Mouse (Mus musculus) ES-E14 (cell line): ENCODE results near the gene Ica1. TPM values are rescaled to one million over a fixed set of nuclear protein-coding genes. Genes with fewer than 3 reads are reported as not detected.

Experiments
- DNase-seq: peaks from one replicate; pipeline ENCODE4 v3.0.0-alpha.2; 2013; ENCODE audit warnings: low read depth, low spot score
- H3K27ac ChIP-seq: 2 replicates; pipeline ENCODE4 v1.5.1; 2012; ENCODE audit warnings: low read depth, mild to moderate bottlenecking, low read length, moderate library complexity, mixed read lengths; ENCODE audit not compliant: poor library complexity, insufficient read depth, severe bottlenecking
- H3K36me3 ChIP-seq: 2 replicates; pipeline ENCODE4 v1.6.1; 2012; ENCODE audit warnings: mild to moderate bottlenecking, low read length, moderate library complexity, mixed read lengths; ENCODE audit not compliant: control insufficient read depth, poor library complexity, insufficient read depth, severe bottlenecking
- H3K4me1 ChIP-seq, 2 experiments: fragments of 150-350 bp in 1 of 2; sonication (generic) in 1 of 2; 2 replicates each; pipeline ENCODE4 v1.6.1; 2012; ENCODE audit warnings: low read length in 2 of 2, mild to moderate bottlenecking in 1 of 2, mixed read lengths in 1 of 2; ENCODE audit not compliant: control insufficient read depth in 2 of 2, insufficient read depth in 2 of 2, poor library complexity in 1 of 2
- H3K4me3 ChIP-seq, 2 experiments: fragments of 150-350 bp in 1 of 2; sonication (generic) in 1 of 2; 2 replicates each; pipeline ENCODE4 v1.5.1; 2012; ENCODE audit warnings: low read length in 2 of 2, low read depth in 1 of 2, mild to moderate bottlenecking in 1 of 2, mixed read lengths in 1 of 2; ENCODE audit not compliant: insufficient read depth in 1 of 2, poor library complexity in 1 of 2, severe bottlenecking in 1 of 2
- H3K9ac ChIP-seq: 2 replicates; pipeline ENCODE4 v1.6.1; 2012; ENCODE audit warnings: low read depth, mild to moderate bottlenecking, low read length, mixed read lengths; ENCODE audit not compliant: poor library complexity, insufficient read depth, severe bottlenecking
- H3K9me3 ChIP-seq: fragments of 150-350 bp; sonication (generic); 2 replicates; pipeline ENCODE4 v1.6.1; 2012; ENCODE audit warnings: low read depth, mild to moderate bottlenecking, low read length; ENCODE audit not compliant: control insufficient read depth, insufficient read depth
- CHD2 ChIP-seq: IDR thresholded peaks from 2 replicates; pipeline ENCODE4 v1.6.1; 2014; ENCODE audit warnings: mild to moderate bottlenecking, low read depth, low read length, inconsistent platforms
- HCFC1 ChIP-seq: IDR thresholded peaks from 2 replicates; pipeline ENCODE4 v1.6.1; 2012; ENCODE audit warnings: low read length, inconsistent platforms, borderline replicate concordance; ENCODE audit not compliant: insufficient read depth
- MAFK ChIP-seq: IDR thresholded peaks from 2 replicates; pipeline ENCODE4 v1.6.1; 2014; ENCODE audit warnings: mild to moderate bottlenecking, low read depth, low read length, inconsistent platforms; ENCODE audit not compliant: insufficient read depth
- ZC3H11A ChIP-seq: IDR thresholded peaks from 2 replicates; pipeline ENCODE4 v1.6.1; 2012; ENCODE audit warnings: low read depth, mild to moderate bottlenecking, inconsistent platforms, low read length, borderline replicate concordance
- ZNF384 ChIP-seq: IDR thresholded peaks from 2 replicates; pipeline ENCODE4 v1.6.1; 2012; ENCODE audit warnings: low read depth, low read length, inconsistent platforms
- in situ Hi-C, 2 experiments: fragments of 600-800 bp; cut with MboI; formaldehyde crosslinking; loops; one replicate each; pipeline ENCODE4 v1.15.1; 2025; ENCODE audit warnings: low sequenced_read_pairs in 2 of 2, inconsistent platforms in 1 of 2; ENCODE audit not compliant: unreplicated experiment in 2 of 2
- total RNA-seq: library from RNA; depleted of rRNA; stranded (reverse); fragments of 300-350 nt; gene quantifications from 2 replicates; pipeline ENCODE4 v1.2.3, GENCODE M21; 2012

The Ica1 gene
- total RNA-seq, 1 experiment, result 3.5 TPM

GRCm38 (mm10) chr6:8628715-8629267 is 149.5 kb downstream of the Ica1 start:
- Histone ChIP-seq H3K27ac (no peak overlapping the region), H3K36me3 (no peaks in the 10 kb centered on the region), H3K9me3 (no peaks in the 10 kb centered on the region), H3K4me3 (no peak overlapping the region), H3K4me1 (no peaks in the 10 kb centered on the region), H3K9ac (no peak overlapping the region)
- DNase-seq, result no peak
- no peak for TF ChIP-seq MAFK
- TF ChIP-seq CHD2, result no peak
- TF ChIP-seq ZC3H11A, result no peak
- TF ChIP-seq ZNF384, result no peak
- TF ChIP-seq HCFC1, result no peak
- in situ Hi-C loops, result no loop called here

GRCm38 (mm10) chr6:8628226-8628625 is 150.1 kb downstream of the Ica1 start:
- no peak overlapping the region for H3K9ac ChIP-seq
- H3K4me3 ChIP-seq, result no peak overlapping the region
- TF ChIP-seq CHD2 (no peak), ZC3H11A (no peak), HCFC1 (no peak), MAFK (no peak), ZNF384 (no peak)
- no peaks in the 10 kb centered on the region for H3K36me3 ChIP-seq
- H3K9me3 ChIP-seq, result no peaks in the 10 kb centered on the region
- no peak for DNase-seq
- H3K4me1 ChIP-seq, result no peaks in the 10 kb centered on the region
- H3K27ac ChIP-seq, result no peak overlapping the region
- in situ Hi-C loops, result no loop called here

- Histone ChIP-seq H3K9me3 (no peaks in the 10 kb centered on the region), H3K27ac (no peak overlapping the region), H3K36me3 (no peaks in the 10 kb centered on the region), H3K9ac (no peak overlapping the region), H3K4me3 (no peak overlapping the region), H3K4me1 (no peaks in the 10 kb centered on the region)
- no peak for TF ChIP-seq HCFC1
- TF ChIP-seq MAFK, result no peak
- TF ChIP-seq CHD2, result no peak
- no peak for TF ChIP-seq ZNF384
- TF ChIP-seq ZC3H11A, result no peak
- in situ Hi-C loops, result no loop called here
- DNase-seq, result no peak
Measured at GRCm38 (mm10) chr6:8623045-8623444, 155.2 kb downstream of the Ica1 start.

- H3K9me3 ChIP-seq, result no peaks in the 10 kb centered on the region
- no peak overlapping the region for H3K4me3 ChIP-seq
- no peak overlapping the region for H3K9ac ChIP-seq
- no peaks in the 10 kb centered on the region for H3K4me1 ChIP-seq
- H3K27ac ChIP-seq, result no peak overlapping the region
- no peak for TF ChIP-seq ZNF384
- TF ChIP-seq ZC3H11A, result no peak
- TF ChIP-seq MAFK, result no peak
- TF ChIP-seq CHD2, result no peak
- TF ChIP-seq HCFC1, result no peak
- in situ Hi-C loops, result no loop called here
- DNase-seq, result no peak
- no peaks in the 10 kb centered on the region for H3K36me3 ChIP-seq
Measured at GRCm38 (mm10) chr6:8619582-8620350, 158.5 kb downstream of the Ica1 start.
